Mouse (Mus musculus): ENCODE measurements around the gene Cdk11b.
A peak's percentile ranks its signal among the peaks of the same experiment; 100 is the strongest.

The Cdk11b gene

DNA sequence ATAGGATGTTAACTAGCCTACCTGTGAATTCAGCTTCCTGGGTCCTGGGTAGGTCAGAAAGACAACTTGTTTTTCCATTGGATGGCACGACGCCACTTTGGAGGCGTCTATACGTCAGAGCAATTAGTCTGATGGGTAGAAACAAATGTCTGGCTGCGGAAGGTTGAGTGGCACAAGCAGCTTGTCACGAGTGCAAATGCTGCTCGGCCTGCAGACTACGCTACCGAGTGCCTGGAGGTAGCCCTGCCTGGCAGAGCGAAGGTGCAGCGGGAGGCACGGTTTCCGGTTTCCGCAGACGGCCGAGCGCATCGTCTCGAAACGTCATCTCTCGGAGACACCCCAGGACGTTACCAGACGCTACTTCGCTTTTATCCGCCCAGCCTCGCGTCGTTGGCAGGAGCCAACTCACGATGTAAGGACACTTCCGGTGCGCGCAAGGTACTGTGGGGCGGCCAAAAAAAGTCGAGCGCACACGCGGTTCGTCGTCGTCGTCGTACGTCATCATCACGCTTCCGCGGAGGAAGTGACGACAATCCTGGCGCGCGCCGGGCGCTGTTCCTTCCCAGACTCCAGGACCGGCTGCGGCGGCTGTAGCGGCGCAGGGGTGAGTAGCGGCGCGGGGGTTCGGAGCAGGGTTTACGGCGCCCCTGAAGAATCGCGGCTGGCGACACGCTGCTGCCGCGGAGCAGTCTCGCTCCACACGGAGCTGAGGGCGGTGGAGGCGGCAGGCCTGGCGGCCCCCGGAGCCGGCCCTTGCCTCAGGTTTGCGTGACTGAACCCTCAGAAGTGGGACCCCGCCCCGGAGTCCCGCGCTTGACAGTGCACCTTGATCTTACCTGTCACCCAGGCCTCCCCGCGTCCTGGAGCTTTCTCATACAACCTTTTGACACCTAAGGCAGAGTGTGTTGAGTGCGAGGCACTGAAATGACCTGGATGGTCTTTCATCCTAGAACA, at the start of gene Cdk11b:
Gene Cdk11b (plus strand): TSS at position 517 of the 954 bp plus-strand sequence.
- DNase-seq = peak; percentile 99

DNA sequence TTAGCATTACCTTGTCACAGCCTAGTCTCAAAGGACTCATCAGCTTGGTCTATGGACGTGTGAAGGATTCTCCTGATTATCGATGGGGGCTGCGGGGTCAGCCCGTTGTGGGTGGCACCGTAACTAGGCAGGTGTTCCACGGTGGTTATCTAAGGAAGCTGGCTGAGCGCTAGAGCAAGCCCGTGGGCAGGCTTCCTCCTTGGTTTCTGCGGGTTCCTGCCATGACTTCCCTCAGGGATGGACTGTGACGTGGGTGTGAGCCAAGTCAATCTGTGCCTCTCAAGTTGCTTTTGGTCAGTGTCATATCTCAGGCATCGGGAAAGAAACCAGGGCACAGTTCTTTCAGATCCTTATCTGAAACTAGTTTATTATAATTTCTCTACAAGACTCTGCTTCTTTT, 49.7 kb upstream of the Cdk11b start:
- DNase-seq = peak; percentile 85

DNA sequence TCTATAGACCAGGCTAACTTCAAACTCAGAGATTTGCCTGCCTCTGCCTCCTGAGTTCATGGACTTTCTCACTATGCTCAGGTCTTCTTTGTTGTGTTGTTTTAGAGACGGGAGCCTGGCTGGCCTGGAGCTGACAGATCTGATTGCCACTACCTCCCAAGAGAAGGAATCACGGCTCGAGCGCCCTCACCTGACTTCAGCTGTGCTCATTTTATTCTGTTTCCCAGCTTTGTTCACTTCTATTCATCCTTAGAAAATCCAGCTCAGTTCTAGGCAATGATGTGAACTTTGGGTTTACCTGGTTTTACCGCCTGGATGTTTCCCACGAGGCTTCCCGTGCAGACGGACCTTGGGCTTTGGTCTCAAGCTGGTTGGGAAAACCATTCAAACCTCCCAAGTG, 49.1 kb upstream of the Cdk11b start:
- no peak for DNase-seq

DNA sequence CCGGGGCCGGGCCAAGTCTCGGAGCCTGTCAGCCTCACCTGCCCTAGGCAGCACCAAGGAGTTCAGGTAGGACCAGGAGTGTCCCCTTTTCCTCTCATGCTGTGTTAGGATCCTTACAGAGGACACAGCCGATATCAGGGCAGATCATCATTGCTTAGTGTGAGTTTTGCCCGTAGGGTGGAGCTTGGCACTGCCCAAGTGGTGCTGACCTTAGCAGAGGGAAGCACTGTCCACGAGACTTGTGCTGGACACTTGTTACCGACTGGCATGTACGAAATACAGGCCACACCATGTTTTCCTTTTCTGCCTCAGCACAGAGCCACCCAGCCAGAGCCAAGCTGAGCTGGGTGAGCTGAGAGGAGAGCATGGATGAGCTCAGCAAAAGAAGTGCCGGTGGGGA, 47.5 kb upstream of the Cdk11b start:
- DNase-seq = peak; percentile 91

DNA sequence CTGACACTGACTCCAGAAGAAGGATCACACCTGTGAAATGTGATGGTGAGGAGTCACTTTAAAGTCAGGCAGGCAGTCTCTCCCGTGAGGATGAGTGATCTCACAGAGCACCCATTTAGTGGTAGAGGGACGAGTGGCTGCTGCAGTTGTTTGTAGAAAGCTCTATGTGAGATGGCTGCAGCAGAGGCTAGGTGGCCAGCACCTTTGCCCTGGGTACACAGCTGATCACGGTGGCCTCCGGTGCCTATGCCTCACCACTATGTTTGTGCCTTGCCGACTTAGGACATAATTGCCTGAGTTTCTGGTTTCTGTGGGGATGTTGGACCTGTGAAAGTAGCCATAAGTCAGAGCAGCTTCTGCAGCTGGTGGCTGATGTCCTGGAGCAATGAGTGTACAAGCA, 46.9 kb upstream of the Cdk11b start:
- DNase-seq = no peak

DNA sequence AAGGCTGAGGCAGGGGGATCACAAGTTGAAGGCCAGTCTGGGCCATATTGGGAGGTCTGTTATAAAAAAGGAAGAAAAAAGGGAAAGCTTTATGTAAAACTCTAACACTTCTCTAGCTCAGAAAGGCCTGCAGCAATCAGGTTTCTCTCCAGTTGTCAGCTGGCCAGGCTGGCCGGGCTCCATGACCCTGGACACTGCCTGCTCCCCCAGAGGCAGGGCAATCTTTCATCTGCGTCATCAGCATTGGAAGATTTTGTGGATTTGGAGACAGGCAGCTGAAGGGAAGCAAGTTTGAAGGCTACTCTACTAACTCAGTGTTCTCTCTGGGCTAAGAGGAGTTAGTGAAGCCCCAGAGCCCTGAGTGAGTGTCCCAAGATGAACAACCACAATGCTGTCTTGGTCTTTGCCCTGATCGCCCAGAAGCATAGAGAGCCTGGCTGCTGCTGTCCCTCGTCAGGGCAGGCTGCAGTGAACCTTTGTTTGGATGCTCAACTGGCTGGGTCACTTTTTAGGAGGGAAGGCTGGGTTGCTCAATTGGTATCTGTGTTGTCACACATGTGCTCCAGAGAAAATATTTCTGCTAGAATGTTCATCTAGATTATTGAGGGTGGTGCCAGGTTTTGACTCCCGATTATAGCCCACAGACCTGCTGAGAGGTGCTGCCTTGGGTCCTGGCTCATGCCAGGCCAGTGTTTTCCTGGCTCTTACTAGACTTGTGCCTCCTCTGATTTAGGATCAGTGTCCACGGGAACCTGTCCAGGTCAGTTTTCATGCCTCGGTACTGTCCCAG, 46.1 kb upstream of the Cdk11b start:
- peak; percentile 96 for DNase-seq

DNA sequence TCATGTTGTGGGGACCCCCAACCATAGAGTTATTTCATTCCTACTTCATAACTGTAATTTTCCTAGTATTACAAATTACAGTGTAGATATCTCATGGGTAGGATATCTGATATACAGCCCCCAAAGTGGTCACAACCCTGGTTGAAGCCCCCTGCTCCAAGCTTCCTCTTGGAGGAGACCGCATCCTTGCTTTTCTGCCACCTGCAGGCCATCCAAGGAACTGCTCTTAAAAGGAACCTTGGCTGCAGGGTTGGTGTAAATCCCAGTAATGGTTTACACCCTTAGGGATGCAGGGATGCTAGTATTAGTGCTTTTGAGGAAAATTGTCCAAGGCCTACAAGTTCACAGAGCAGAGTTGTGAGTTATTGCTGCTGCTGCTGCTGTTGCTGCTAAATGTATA, 44.2 kb upstream of the Cdk11b start:
- DNase-seq = peak; percentile 90

DNA sequence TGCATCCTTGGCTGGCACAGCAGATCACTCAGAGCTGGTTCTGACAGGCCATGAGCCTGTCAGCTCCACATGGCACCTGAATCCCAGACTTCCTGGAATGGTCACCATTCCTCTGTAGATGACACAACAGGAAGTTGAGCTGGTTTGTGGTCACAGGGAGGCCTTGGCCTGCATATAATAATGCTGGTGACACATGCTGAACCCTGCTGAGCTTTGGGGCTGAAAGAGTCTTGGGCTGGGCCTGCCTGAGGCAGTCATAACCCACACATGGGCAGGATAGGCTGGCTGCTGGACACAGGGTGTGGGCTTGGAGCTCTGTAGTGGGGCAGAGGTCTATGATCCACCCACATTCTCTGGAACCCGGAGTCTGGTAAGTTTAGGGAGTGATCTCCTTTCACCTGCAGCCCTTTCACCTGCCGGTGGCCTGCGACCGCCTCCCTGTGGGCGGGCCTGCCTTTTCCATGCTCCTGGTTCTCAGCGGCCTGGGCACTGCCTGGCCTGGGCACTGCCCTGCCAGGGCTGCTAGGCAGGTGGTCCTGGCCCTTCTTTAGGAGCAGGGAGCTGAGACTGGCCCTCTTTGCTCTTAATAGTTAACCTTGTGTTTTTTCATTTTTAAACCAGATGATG, 42.3 kb upstream of the Cdk11b start:
- DNase-seq = peak; percentile 90

DNA sequence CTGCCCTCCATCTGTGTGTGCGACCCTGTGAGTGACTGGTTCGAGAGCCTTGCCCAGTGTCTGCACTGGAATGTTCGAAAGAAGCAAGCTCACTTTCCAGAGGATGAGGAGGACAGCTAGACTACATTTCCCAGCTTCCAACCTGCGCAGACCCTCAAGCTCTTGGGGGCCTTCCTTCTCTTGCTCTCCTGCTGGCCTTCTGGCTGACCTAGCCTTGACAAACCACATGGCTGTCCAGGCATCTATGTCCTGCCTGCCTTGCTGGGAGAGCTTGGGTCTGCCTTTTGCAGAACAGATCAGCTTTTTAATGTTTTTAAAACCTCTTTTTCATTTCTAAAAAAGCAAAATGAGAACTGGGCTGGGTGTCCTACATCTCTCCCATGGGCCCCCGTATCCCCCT, 35.3 kb upstream of the Cdk11b start:
- peak; percentile 91 for DNase-seq

DNA sequence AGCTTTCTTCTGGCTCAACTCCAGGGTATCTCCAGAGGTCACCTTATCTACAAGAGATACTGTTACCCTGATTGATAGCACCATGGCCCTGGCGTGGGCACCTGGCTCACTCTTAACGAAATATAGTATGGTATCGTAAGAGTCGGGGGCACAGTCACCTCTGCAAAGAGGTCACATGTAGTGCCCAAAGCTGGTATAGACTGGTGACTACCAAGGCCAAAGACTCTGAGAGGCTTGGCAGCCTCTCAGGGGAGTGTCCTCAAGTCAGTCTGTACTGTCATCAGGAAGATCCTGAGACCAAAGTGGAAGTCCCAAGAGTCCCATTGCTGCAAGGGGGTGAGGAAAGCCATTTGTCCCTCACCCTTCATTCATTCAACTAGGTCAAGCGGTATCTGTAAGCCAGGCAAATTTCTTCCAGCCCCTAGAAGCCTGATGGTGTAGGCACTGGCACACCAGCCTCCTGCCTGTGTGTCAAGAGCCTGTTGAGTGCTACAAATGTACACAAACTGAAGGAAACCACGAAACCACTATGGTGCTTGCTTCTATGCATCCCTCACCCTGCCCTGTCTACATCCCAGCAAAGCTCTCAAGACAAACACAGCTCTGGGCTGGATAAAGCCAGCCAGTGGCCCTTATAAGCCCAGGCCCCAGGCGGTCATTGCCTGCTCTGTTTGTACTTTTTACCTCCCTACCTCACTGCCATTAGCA, 33.5 kb upstream of the Cdk11b start:
- DNase-seq = no peak

DNA sequence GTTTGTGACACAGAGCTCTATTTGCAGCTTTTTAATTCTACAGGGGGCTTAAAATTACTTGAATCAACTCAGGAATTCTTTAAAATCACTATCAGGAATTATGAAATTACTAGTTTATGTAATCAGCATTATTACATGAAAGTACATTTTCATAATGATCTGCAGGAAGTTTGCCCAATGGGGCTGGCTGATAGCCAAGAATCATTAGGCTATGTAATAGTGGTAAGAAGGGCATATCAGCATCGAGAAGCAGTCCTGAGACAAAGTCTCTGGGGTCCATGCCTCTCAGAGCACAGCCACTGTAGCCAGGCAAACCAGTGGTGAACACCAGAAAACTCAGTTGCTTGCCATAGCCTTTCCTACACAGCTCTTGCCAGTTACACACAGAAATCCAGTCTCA, 30.9 kb upstream of the Cdk11b start:
- DNase-seq = no peak

DNA sequence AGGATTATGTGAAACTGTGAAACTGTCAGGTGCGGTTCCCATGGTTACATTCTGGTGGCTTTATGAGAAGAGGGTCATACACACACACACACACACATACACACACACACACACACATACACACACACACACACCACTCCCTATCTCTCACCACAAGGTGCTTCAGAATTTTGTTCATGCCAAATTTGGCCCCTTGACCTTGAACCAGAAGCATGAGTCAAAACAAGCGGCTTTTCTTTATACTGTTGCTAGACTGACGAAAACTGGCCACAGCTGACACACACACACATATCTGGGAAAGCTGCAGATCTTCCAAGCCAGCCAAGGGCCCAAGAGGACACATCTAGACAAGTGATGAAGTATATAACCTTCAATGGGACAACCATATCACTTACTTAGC, 28.9 kb upstream of the Cdk11b start:
- no peak for DNase-seq

DNA sequence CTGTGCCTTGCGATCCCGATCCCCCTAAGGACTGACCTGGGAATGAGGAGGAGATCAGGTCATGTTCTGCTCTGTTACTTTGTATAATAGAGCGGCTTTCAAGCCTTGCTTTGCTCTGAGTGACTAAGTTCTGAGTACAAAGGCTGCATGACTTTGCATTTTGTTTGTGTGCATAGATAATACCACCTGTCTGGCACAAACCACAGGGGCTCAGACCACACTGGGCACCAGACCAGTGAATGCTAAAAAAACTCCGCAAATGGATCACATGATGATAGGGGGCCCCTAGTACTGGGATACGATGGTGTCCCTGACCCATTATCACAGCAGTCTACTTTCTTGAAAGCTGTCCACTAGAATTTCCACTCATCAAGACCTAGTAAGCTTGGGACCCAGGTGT, 28.0 kb upstream of the Cdk11b start:
- no peak for DNase-seq

DNA sequence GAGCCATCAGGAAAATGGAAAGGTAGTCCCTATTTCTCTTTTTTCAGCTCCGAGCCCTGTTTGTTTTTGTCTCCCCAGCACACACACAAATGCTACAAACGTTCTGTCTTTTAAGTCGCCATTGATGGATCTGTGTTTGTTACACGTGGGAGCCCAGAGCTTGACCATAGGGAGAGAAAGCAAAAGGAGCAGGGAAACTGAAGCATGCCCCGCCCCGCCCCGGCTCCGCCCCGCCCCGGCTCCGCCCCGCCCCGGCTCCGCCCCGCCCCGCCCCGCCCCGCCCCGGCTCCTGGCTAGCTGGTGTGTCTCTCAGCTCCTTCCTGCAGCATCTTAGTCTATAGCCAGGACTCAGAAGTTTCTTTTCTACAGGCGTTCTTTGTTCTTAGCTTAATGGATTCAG, 26.1 kb upstream of the Cdk11b start:
- no peak for DNase-seq

DNA sequence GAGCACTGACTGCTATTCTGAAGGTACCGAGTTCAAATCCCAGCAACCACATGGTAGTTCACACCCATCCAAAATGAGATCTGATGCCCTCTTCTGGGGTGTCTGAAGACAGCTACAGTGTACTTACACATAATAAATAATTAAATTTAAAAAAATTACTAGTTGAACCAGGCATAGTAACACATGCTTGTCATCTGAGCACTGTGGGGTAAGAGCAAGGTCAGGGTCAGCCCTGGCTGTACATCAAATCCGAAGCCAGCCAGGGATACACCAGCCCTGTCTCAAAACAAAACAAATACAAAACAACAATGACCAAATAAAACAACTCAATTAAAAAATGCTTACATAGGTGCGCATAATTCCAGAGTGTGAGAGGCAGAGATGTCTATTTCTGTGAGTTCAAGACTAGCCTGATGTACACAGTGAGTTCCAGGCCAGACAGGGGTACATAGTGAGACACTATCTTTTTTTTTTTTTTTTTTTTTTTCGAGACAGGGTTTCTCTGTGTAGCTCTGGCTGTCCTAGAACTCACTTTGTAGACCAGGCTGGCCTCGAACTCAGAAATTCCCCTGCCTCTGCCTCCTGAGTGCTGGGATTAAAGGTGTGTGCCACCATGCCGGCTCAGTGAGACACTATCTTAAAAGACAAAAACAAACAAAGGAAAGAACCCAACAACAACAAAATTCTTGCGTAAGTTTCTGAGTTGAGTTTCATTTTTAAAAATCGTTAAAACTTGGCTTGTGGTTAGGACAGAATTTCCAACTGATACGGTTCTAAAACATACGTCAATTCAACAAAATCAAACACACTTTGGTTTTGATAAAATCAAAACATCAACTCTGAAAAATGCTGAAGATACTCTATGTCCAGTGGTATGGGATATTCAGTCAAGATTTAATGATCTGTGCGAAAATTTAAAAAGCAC, 24.5 kb upstream of the Cdk11b start:
- no peak for DNase-seq

DNA sequence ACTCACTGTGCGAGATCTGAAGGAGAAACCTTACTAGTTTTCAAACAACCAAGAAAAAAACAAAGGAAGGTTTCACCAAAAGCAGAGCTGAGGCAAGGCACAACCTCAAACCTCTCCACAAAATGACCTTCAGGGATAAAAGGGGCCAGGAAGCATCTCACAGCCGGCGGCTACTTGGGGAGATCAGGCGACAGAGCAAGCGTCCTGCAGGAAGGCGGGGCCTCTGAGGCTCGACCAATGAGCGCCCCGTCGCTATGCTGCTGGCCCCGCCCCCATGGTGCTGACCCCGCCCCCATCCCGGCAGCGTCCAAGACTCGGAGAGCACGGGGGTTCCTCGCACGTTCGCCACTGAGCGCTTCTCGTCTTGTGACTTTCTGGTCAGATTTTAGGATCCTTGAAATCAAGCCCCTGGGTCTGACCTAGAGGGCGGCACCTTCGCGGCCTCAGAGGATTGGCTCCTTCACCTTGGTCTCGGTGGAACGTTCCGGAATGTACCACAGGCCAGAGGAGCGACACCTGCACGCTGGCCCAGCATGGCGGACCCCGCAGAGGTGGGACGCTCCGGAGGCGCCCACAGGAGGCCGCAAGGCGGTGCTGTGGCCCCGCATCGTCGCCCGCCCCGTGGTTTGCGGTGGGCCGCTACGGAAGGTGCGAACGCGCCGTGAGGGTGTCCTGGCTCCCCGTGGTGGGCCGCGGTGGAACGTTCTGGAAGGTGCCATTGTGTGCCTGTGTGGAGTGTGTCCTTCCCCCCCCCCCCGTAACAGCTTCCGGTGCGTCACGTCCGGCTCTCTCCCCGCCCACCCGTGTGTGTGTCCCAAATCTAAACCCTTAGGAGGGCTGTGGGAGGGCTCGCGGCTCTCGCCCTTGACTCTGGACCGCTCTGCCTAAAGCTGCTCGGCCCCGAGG, 23.3 kb upstream of the Cdk11b start, which contains the start of gene Slc35e2:
Gene Slc35e2 (plus strand): TSS at position 326 of the 906 bp plus-strand sequence.
- DNase-seq = peak; percentile 99

DNA sequence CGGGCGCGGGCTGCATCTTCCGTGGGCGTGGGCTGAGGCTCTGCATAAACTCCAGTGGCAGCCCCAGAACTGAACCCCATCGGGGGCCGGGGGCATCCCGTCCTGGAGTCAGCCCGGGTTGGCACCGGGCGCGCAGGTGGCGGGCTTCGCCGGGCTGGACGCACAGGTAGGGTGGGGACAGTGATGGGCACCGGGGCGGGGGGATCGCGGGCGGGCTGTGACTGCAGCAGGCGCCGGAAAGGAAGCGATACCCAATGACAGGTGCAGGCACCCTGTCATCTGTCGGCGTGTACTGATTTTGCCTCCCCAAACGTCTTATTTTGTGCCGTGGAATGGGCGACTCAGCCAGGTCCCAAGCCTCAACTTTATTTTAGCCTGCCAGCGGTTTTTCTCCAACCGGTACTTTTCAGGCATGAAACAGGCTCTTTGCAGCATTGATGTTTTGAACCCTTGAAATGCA, 22.6 kb upstream of the Cdk11b start:
- no peak for DNase-seq

DNA sequence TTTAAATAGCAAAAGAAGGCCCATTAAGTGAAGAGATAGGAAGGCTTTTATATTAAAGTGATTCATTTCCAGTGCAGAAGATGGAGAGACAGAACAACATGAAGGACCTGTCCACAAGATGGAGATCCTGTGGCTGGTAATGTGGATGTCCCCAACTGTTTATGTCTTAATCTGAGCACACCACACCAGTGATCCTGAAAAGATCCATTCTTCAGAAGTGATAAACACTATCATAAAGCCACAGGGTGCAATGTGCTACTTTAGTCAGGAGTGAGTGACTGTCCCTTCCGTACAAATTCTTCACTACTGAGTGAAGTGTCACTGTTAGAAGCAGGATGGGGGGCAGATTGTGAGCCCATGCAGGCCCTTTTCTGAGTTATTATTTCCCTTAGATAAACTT, 21.9 kb upstream of the Cdk11b start:
- peak; percentile 52 for DNase-seq

DNA sequence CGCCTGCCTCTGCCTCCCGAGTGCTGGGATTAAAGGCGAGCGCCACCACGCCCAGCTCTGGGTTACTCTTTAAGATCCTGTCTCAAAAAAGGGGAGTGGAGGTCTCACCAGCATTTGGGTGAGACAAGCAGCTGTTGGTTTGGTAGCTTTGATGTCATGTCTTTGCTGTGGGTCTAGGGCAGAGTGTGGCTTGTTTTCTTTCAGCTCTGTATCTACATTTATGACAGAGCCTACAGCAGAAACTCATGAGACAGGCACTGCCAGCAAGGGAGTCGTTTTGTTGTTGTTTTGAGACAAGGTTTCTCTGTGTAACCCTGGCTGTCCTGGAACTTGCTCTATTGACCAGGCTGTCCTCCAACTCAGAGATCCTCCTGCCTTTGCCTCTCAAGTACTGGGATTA, 20.9 kb upstream of the Cdk11b start:
- DNase-seq = peak; percentile 37

DNA sequence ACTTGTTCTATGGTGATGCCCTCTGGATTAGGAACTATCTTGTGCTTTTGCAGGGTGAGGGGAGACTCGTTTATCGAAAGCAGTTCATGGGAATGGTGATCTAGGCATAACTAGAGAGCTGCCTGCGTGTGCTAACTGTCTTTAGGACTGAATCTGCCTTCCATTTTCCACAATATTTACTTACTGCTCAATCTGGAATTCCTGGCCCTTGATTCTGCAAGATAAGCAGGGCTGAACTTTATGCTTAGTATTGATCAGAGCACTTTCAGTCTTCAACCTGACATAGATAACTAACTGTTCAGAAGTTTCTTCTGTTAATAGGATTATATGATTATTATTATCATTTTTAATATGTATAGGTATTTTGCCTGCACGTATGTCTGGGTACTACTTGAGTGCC, 19.5 kb upstream of the Cdk11b start:
- peak; percentile 4 for DNase-seq
